Mouse (Mus musculus): Measurements from ENCODE around the gene Slc9a1. TPM values are rescaled to one million over a fixed set of nuclear protein-coding genes. Genes with fewer than 3 reads are reported as not detected.

Slc9a1 gene
- polyA plus RNA-seq, 1 experiment from 2014 or later = 6.7 TPM

DNA sequence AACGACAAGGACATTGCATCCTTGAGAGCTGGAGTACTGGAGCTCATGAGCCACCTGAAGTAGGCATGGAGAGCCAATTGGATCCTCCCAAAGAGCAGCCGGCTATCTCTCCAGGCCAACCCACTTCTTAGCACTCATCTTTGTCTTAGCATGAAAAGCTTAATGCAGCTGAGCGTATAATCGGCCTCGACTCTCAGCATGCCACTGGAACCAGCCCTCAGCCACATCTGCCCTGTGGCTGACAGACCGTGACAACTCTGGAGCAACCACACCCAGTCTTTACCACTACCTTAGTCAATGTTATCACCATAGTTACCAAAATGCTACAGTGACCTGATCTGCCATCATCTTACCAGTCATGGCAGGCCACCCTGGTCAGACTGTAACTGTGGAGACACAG, 62.0 kb downstream of the Slc9a1 start:
- Histone ChIP-seq H3K9me3 (no peaks in the 10 kb centered on the region), H3K36me3 (no peaks in the 10 kb centered on the region), H3K9ac (no peak overlapping the region), H3K4me3 (no peak overlapping the region), H3K27me3 (no peaks in the 10 kb centered on the region), H3K4me1 (replicated peaks) (peaks cover 12% of the 10 kb centered on the region), H3K27ac (no peak overlapping the region), H3K4me2 (no peak overlapping the region)
- 60% methylated on average over 6 of the region's 6 CpGs for WGBS
- no peak for ATAC-seq (ENCODE audit: low FRiP score)

DNA sequence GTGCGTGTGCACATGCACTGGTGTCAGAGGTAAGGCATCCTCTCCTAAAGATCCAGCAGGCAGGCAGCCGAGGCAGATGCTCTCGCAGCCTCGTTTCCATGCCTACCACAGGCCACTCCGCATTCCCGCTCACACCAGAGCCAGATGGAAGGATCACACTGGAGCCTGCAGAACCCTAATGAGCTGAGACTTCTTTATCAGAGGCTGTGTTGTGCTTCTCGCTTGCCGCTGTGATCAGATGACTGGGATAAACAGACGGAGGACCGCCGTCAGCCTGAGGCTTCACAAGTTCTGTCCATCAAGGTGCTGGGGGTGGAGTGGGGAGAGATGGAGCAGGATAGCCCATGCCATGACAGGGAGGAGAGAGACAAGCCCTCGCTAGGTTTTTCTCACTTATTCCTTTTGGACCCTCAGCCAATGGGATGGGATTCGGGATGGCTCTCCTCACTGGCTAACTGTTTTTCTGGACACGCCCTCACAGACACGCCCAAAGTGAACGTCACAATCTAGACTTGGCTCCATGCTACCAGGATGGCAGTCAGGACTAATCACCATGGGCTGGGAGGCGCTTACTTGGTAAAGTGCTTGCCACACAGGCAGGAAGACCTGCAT, 63.2 kb downstream of the Slc9a1 start:
- H3K9me3 ChIP-seq = no peaks in the 10 kb centered on the region
- H3K4me2 ChIP-seq = peak overlapping the region; percentile 32
- H3K9ac ChIP-seq = no peak overlapping the region; the same call in 1 of the 2 replicates
- peaks cover 7% of the 10 kb centered on the region for H3K4me1 ChIP-seq (replicated peaks)
- peak; percentile 61 for ATAC-seq (ENCODE audit: low FRiP score)
- peak overlapping the region; percentile 71 for H3K27ac ChIP-seq
- 18% methylated on average over 17 of the region's 17 CpGs for WGBS
- no peak overlapping the region for H3K4me3 ChIP-seq
- no peaks in the 10 kb centered on the region for H3K36me3 ChIP-seq
- H3K27me3 ChIP-seq = no peaks in the 10 kb centered on the region

DNA sequence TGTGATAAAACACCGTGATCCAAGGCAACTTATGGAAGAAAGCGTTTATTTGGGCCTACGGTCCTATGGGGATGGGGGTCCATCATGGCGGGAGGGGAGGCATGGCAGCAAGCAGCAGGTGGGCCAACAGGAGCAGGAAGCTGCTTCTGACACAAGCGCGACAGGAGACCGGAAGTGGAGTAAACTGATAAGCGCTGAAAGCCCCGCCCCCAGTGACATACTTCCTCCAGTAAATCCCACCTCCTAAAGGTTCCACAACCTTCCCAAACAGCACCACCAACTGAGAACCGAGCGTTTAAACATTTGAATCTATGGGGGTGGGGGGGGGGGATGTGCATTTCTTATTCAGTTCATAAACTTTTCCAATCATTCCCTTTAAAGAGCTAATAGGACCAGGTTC, 66.4 kb downstream of the Slc9a1 start:
- Histone ChIP-seq H3K27ac (no peak overlapping the region), H3K9me3 (no peaks in the 10 kb centered on the region), H3K4me3 (no peak overlapping the region), H3K36me3 (no peaks in the 10 kb centered on the region), H3K4me1 (replicated peaks) (peaks cover 28% of the 10 kb centered on the region), H3K4me2 (no peak overlapping the region), H3K9ac (no peak overlapping the region), H3K27me3 (no peaks in the 10 kb centered on the region)
- WGBS = 94% methylated on average over 11 of the region's 11 CpGs
- ATAC-seq (ENCODE audit: low FRiP score) = no peak

DNA sequence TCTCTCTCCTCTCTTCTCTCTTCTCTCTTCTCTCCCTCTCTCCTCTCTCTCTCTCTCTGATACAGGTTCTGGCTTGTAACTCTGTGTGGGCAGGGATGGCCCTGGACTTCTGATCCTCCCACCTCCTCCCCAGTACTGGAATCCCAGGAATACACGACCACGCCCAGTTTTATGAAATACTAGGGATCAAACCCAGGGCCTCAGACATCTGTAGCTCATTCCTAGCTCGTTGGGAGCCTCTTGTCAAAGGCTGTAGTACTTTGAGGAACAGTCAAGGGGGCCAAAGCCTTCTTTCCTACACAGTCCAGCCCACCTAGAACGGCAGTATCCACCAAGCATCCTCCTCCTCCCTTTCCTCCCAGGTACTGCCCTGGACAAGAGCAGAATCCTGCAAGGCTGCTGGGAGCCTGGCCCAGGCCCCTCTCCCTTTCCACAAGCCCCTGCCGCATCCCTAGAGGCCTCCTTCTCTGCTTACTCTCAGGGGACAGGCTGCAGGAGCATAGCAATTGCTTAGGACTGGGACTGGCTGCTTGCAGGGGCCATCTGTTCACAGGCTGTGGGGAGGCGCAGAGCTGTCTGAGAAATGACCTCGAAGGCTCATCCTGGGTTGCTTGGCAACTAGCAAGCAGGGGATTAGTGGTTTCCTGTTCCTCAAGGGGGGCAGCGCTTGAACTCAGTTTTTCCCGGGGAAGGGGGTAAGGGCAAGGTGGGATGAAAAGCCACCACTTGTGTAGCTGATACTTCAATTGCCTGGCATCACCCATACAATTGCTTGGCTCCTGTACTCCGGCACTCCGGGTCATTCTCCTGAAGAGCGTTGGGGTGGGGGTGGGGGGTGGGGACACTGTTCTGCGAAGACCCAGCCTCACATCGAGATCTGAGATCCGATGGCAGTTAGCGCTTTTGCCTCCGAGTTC, 70.2 kb downstream of the Slc9a1 start:
- Histone ChIP-seq H3K9me3 (no peaks in the 10 kb centered on the region), H3K4me2 (peak overlapping the region; percentile 48), H3K4me1 (replicated peaks) (peaks cover 23% of the 10 kb centered on the region), H3K36me3 (no peaks in the 10 kb centered on the region), H3K9ac (peak overlapping the region; percentile 59), H3K4me3 (peak overlapping the region; percentile 12), H3K27me3 (no peaks in the 10 kb centered on the region), H3K27ac (peak overlapping the region; percentile 90)
- 11% methylated on average over 17 of the region's 17 CpGs for WGBS
- peak; percentile 89 for ATAC-seq (ENCODE audit: low FRiP score)

DNA sequence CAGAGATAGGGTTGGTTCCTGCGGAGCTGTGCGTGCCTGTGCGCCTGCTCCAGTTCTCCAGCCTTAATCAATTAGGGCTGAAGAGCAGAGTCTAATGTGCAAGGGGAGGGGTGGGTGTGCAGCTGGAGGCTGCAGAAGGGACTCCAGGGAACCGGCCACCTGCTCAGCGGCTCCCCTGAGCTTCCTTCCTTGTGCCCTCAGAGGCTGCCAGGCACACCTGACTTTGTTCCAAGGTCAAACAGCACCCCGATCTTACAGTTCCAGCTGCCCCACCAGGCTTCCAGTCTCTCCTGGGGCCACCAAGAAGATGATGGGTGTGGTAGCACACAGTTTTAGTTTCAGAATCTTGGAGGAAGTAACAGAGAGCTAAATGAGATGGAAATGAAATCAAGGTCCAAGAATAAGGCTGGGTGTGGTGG, 70.9 kb downstream of the Slc9a1 start:
- Histone ChIP-seq H3K9ac (peak overlapping the region; percentile 59), H3K9me3 (no peaks in the 10 kb centered on the region), H3K4me3 (peak overlapping the region; percentile 12), H3K36me3 (no peaks in the 10 kb centered on the region), H3K27me3 (no peaks in the 10 kb centered on the region), H3K27ac (peak overlapping the region; percentile 90), H3K4me2 (peak overlapping the region; percentile 48), H3K4me1 (replicated peaks) (peaks cover 23% of the 10 kb centered on the region)
- ATAC-seq (ENCODE audit: low FRiP score) = peak; percentile 80
- 2% methylated on average over 6 of the region's 6 CpGs for WGBS

DNA sequence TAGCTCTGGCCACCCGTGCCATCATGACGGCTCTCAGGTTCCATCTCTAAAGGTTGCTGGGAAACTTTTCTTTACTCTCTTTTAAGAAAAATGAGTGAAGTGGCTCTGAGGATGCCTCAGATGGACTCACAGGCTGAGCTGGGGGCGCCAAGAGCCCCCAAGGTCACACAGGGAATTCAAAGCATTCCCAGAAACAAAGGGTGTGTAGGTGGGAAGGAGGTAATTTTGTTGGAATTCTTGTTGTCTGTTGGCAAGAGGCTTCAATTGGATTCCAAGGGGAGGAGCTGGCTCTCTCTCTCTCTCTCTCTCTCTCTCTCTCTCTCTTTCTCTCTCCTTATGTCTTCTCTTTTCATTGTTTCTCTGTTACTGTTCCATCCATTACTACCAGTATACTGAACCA, 72.7 kb downstream of the Slc9a1 start:
- Histone ChIP-seq H3K27ac (no peak overlapping the region), H3K36me3 (no peaks in the 10 kb centered on the region), H3K4me1 (replicated peaks) (peaks cover 23% of the 10 kb centered on the region), H3K9ac (no peak overlapping the region), H3K9me3 (no peaks in the 10 kb centered on the region), H3K4me3 (no peak overlapping the region), H3K27me3 (0 out of 2 replicates have a peak, but pooled peaks cover 6% of the 10 kb centered on the region), H3K4me2 (no peak overlapping the region)
- ATAC-seq (ENCODE audit: low FRiP score) = no peak
- 24% methylated on average over 3 of the region's 3 CpGs for WGBS

DNA sequence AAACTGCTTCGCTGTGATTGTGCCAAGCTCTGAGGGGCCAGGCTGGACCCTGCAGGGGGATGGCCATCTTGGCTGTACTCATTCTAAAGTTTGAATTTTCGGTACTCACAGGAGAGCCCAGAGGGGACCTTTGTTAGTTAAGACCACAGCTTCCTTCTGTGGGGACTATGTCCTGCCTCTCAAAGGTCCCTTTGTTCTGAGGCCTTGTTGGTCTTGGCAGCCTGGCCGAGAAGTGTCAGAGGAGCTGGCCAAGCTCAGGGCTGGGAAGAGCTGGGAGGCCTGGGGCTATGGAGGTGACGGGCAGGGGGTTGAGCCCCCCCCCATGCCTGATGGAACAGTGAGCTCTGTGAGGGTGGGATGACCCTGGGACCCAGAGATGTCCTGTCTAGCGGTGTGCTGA, 73.6 kb downstream of the Slc9a1 start:
- Histone ChIP-seq H3K9ac (no peak overlapping the region), H3K27me3 (0 out of 2 replicates have a peak, but pooled peaks cover 6% of the 10 kb centered on the region), H3K4me2 (no peak overlapping the region), H3K36me3 (no peaks in the 10 kb centered on the region), H3K4me1 (replicated peaks) (peaks cover 23% of the 10 kb centered on the region), H3K27ac (peak overlapping the region; percentile 64), H3K4me3 (no peak overlapping the region), H3K9me3 (no peaks in the 10 kb centered on the region)
- no peak for ATAC-seq (ENCODE audit: low FRiP score)
- 43% methylated on average over 5 of the region's 5 CpGs for WGBS

DNA sequence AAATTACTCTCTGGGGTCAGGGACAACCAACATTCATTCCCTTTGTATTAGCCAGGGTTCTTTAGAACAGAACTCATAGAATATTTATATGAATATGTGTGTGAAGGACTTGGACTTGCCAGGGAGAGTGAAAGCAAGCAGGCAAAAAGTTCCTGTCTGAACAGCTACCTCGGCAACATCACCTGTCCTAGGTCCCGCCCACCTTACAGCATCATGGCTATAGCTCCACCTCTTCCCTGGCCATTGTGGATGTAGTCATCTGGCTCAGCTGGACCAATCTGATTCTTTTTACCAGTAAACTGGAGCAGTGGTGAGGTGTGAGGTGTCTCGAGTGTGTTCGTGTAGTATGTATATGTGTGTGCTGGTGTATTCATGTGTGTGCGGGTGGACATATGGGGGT, 76.2 kb downstream of the Slc9a1 start:
- Histone ChIP-seq H3K4me3 (no peak overlapping the region), H3K9ac (no peak overlapping the region), H3K9me3 (no peaks in the 10 kb centered on the region), H3K4me1 (replicated peaks) (peaks cover 12% of the 10 kb centered on the region), H3K36me3 (no peaks in the 10 kb centered on the region), H3K27me3 (0 out of 2 replicates have a peak, but pooled peaks cover 6% of the 10 kb centered on the region), H3K4me2 (no peak overlapping the region), H3K27ac (no peak overlapping the region)
- ATAC-seq (ENCODE audit: low FRiP score) = no peak
- 92% methylated on average over 5 of the region's 5 CpGs for WGBS

DNA sequence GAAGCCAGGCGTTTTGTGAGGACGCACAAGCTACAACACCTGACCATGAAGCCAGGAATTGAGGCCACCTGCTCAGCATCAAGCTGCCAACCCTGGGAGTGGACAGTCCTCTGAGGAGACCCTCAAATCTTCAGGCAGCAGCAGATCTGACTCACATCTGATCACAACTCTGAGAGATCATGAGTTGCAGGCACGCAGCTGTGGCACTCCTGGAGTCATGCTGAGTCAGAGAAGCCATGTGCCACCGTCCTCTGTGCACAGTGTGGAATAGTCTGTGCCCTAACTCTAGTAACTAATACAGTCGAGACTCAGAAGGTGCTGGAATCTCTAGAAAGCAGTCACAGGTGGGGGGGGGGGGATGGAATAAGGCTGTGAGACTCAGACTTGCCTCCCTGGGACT, 77.9 kb downstream of the Slc9a1 start:
- Histone ChIP-seq H3K4me3 (no peak overlapping the region), H3K27me3 (0 out of 2 replicates have a peak, but pooled peaks cover 6% of the 10 kb centered on the region), H3K27ac (no peak overlapping the region), H3K9ac (no peak overlapping the region), H3K9me3 (no peaks in the 10 kb centered on the region), H3K36me3 (no peaks in the 10 kb centered on the region), H3K4me1 (replicated peaks) (peaks cover 9% of the 10 kb centered on the region), H3K4me2 (no peak overlapping the region)
- ATAC-seq (ENCODE audit: low FRiP score) = no peak
- 69% methylated on average over 5 of the region's 5 CpGs for WGBS

DNA sequence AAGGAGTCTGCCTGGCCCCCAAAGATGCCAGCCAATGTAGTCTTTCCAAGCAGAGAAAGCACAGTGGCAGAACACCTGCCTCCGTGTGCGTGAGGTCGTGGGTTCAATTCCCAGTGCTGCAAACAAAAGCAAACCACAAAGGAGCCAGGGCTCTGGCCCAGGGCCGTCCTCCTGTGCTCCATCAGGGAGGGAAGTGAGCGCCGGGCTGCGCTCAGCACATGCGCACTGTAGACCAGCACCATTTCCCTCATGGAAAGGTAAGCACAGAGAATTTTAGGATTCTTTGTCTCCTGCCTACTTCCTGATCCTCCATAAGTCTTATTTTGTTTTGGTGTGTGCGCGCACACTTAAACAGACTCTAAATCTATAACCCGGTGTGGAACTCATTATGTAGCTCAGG, 78.5 kb downstream of the Slc9a1 start:
- Histone ChIP-seq H3K4me2 (no peak overlapping the region), H3K4me1 (replicated peaks) (peaks cover 9% of the 10 kb centered on the region), H3K9ac (no peak overlapping the region), H3K27ac (no peak overlapping the region), H3K9me3 (no peaks in the 10 kb centered on the region), H3K36me3 (no peaks in the 10 kb centered on the region), H3K27me3 (0 out of 2 replicates have a peak, but pooled peaks cover 6% of the 10 kb centered on the region), H3K4me3 (no peak overlapping the region)
- ATAC-seq (ENCODE audit: low FRiP score) = no peak
- WGBS = 75% methylated on average over 11 of the region's 11 CpGs

DNA sequence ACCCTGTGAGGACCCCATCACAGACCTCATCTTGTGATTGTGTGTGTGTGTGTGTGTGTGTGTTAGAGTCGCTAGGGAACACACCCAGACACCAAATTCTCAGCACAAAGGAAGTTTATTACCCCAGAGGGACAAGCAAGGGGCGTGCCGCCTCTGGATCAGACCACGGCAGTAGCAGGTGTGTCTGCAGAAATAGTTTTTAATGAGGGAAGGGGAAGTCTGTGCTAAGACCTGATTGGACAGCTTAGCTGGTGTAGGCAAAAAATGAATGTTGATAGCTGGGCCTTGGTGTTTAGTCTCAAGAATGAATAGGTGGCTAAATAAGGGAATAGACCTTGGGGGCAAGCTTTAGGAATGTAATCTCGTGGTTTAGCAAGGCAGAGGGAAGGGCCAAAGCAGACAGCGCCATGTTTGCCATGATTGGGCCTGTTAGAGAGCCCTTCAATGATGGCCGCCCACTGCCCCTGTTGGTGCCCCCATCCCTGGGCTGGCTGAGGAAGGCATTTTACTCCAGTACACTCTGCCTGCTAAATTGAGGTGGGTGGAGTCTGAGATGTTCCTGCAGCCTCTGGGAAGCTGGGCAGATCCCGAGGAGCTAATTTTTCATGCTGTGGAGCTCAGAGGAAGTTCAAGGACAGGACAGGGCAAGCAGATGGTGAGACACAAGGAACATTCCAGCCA, 79.3 kb downstream of the Slc9a1 start:
- Histone ChIP-seq H3K27me3 (0 out of 2 replicates have a peak, but pooled peaks cover 6% of the 10 kb centered on the region), H3K4me2 (no peak overlapping the region), H3K4me3 (no peak overlapping the region), H3K9me3 (no peaks in the 10 kb centered on the region), H3K36me3 (no peaks in the 10 kb centered on the region), H3K9ac (peak overlapping the region; percentile 13; the same call in 1 of the 2 replicates), H3K27ac (no peak overlapping the region), H3K4me1 (replicated peaks) (peaks cover 9% of the 10 kb centered on the region)
- 61% methylated on average over 8 of the region's 8 CpGs for WGBS
- ATAC-seq (ENCODE audit: low FRiP score) = no peak

DNA sequence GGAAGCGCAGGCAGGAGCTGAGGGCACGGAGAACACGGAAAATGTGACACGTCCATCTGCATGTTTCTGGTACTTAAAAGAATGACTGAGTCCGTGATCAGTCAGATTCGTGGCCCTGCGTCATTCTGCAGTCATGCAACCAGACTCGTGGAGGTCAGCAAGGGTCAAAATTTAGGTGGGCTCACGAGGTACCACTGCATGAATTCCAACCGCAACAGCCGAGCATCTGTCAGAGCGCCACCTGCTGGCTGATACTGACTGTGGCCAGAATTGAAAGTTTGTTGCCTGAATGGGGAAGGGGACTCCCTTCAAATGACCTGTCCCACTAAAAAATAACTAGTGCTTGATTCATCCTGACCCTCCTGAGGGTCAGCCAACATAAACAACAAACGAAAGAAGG, 80.2 kb downstream of the Slc9a1 start:
- no peaks in the 10 kb centered on the region for H3K9me3 ChIP-seq
- H3K27me3 ChIP-seq = 0 out of 2 replicates have a peak, but pooled peaks cover 6% of the 10 kb centered on the region
- no peak overlapping the region for H3K27ac ChIP-seq
- no peaks in the 10 kb centered on the region for H3K36me3 ChIP-seq
- 19% methylated on average over 13 of the region's 13 CpGs for WGBS
- H3K4me1 ChIP-seq (replicated peaks) = peaks cover 9% of the 10 kb centered on the region
- H3K4me2 ChIP-seq = peak overlapping the region; percentile 32
- H3K9ac ChIP-seq = no peak overlapping the region
- ATAC-seq (ENCODE audit: low FRiP score) = no peak
- H3K4me3 ChIP-seq = no peak overlapping the region
